Mouse (Mus musculus): Measurements from ENCODE around the gene Zbtb4.
"Not testable (repeated sequence)": the region's sequence is repeated elsewhere in the genome, so short reads cannot be mapped to it uniquely, and the experiment has no call there.

Zbtb4 gene

DNA sequence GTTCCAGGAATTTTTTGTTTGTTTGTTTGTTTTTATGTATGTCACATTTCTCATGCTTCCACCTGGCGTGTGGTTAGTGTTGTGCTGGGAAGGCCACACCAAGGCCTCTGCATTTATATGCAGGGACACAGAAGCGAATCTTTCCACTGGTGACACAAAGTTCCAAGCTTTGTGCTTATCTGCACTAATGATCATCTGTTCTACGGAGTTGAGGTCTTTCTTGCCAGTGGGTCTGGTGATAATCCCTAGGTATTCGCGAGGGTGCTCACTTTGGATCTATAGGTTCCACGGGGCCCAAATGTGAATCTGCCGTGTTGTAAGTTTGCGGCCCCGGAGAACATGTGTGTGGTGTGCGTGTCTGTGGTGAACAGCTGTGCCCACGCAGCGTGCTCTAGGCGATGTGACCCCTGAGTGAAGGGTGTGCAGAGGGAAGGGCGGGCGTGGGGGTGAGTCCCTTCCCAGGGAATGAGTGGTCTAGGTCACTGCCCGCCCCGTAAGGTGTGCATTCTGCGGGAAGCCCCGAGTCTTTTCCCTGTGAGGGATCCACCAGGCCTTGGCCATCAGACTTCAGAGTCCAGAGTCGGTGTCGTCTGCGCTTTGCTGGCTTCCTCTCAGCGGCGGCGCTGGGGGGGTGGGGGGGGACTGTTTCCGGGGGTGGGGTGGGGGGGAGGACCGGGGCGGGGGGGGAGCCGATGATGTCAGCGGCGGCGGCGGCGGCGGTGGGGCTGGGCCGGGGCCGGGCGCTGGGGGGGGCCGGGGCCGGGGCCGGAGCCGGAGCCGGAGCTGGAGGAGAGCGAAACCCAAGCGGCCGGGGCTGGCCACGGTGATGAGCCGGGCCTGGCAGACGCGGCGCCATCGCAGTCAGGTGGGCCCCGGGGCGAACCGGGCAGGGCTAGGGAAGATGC is at the start of gene Zbtb4:
TSS of gene Zbtb4 (plus strand) at position 692 of the 905 bp plus-strand sequence.
- peak; percentile 31 for DNase-seq (ENCODE audit: low spot score)

DNA sequence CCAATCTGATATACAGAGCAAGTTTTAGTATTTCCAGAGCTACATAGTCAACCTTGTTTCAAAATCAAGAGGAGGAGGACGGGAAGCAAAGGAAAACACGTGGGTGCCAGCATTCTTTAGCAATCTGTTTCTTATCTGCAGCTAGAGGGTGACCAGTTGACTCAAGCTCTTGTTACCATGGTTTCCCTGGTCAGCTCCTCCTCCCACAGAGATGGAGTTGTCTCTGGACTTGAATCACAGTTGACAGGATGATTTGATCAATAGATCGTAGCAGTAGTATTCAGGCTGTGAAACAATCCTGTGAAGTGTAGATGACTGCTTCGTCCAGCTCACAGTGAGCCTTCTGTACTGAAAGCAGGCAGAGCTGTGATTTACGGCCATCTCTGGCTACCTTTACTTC is 49.8 kb upstream of the Zbtb4 start:
- DNase-seq (ENCODE audit: low spot score) = peak; percentile 47

DNA sequence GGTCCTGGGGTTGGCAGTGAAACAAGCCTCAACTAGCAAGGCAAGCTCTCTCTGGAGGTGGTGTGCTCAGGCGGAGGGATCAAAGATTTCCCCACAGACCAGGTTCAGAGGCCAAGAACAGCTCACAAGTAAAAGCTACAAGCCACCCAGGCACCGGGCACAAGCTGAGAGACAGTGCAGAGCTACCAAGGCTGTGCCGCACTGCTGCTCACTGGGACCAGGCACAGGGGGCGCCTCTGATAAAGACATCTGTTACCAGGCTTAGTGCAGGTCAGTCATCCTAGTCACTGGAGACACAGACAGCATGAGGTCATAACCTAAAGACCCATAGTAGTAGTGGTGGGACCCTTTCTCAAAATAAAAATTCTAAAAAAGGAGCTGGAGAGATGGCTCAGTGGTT is 48.8 kb upstream of the Zbtb4 start:
- DNase-seq (ENCODE audit: low spot score) = no peak

DNA sequence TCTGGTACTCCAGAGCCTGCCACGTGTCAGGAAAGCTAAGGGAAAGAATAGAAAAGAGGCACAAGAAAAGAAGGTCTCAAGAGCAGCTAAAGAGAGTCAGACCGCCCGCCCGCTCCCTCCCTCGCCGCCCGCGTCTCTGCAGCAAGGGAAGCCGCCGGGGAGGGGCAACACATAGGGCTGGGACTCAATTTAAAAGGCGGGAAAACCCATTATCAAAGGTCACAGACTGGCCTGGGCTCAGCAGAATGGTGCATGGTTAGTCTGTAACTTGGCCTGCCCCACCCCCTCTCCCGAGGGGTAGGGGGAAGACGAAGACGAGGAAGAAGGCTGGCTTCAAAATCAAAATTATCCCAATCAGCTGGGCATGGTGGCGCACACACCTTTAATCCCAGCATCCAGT is 47.1 kb upstream of the Zbtb4 start:
- no peak for DNase-seq (ENCODE audit: low spot score)

DNA sequence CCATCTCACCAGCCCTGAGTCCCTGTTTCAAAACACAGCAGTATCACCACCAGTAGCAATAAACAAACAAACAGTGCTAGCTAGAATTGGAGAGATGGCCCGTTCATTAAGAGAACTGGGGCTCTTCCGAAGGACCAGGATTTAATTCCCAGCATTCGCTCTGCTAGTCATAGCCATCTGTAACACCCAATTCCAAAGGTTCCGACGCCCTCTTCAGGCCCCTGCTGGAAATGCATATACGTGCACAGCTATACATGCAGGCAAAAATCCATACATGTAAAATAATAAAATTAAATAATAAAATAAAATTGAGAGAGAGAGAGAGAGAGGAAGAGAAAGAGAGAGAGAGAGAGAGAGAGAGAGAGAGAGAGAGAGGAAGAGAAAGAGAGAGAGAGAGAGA is 46.3 kb upstream of the Zbtb4 start:
- DNase-seq (ENCODE audit: low spot score) = no peak

DNA sequence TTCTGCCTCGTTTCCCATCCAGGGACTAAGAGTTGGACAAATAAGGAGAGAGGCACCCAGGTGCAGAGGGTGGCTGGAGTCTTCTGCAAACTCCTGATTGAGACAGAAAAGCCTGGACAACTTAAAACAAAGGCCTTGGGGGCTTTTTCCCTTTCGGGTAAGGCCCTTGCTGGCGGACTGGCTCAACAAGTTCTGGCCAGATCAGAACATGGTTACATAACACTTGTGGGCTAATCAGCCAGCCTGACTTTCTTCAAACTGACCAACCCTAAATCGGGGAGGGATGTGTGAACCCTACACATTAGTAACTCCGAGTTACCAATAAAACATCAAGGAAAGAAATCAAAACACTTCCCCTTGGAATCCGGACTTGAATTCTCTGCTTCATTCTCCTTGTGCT is 44.9 kb upstream of the Zbtb4 start:
- peak; percentile 39 for DNase-seq (ENCODE audit: low spot score)

DNA sequence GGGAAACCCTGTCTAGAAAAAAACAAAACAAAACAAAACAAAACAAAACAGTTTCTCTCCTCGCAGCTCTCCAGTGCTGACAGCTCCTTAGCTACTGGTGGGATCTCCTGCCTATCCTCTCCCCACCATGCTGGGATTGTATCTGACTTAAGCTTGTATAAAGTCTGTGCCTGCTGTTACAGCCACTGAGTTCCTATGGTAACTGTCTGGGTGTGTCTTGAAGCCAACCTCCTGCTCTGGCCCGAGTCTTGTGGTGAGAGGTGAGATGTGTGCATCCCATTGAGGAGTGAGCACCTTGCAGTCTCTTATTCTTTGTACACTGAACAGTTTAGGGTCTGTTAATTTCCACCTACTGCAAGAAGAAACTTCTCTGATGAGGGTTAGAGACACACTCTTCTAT is 42.6 kb upstream of the Zbtb4 start:
- DNase-seq (ENCODE audit: low spot score) = no peak

DNA sequence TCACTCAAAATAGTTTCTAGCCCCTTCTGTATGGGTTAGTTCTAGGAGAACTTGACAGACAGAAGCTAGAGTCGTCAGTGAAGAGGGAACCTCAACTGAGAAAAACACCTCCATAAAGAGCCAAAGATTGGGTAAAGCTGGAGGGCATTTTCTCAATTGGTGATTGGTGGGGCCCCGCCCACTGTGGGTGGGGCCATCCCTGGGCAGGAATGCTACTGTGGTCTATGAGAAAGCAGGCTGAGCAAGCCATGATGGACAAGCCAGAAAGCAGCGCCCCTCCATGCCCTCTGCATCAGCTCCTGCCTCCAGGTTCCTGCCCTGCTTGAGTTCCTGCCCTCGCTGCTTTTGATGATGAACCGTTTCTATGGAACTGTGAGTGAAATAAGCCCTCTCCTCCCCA is 39.8 kb upstream of the Zbtb4 start:
- no peak for DNase-seq (ENCODE audit: low spot score)

DNA sequence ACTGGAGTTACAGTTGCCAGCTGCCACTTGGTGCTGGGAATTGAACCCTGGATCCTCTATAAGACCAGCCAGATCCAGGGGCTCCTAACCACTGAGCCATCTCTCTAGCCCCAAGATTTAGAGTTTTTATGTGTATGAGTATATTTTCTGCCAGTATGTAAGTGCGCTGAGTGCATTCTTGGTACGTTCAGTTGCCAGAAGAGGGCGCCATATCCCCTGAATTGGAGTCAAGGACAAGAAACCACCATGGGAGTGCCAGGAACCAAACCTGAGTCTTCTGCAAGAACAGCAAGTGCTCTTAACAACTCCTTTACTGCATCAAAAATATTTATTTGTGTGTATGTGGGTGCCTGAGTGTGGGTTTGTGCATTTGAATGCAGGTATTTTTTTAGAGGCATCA is 36.6 kb upstream of the Zbtb4 start:
- peak; percentile 63 for DNase-seq (ENCODE audit: low spot score)

DNA sequence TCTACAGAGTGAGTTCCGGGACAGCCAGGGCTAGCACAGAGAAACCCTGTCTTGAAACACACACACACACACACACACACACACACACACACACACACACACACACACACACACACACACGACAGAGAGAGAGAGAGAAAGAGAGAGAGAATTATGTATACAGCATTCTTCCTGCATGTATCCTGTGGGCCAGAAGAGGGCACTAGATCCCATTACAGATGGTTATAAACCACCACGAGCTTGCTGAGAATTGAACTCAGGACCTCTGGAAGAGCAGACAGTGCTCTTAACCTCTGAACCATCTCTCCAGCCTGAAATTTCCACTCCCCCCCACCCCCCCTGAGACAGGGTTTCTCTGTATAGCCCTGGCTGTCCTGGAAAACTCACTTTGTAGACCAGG is 34.3 kb upstream of the Zbtb4 start:
- not testable (repeated sequence) for DNase-seq (ENCODE audit: low spot score)

DNA sequence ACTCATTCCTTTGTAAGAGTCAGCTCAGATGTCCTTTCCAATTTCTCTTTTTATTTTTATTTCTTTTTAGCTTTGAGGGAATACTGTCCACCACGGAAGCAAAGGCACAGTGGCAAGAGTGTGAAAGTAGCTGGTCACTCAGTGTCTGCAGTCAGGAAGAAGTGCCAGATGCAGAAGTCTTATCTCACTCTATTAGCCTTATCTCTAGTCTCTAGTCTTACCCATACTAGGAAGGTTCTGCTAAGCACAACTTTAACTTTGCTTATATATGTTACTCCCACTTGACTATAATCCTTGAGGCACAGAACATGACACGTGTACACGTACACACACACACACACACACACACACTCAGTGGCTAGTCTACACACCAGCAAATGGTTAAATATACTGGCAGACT is 14.1 kb upstream of the Zbtb4 start:
- DNase-seq (ENCODE audit: low spot score) = no peak

DNA sequence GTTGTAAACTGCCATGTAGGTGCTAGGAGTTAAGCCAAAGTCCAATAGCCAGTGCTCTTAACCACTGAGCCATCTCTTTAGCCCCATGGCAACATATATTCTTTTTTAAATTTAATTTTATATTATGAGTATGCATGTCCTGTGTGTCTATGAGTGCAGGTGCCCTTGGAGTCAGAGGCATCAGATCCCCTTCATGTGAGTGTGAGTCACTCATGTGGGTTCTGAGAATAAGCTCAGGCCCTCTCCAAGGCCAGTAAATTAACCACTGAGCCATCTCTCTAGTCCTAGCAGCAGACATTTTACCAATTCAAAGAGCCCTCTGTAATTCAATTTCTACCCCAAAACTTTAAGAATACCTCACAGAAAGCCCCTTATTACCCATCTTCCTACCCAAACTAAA is 13.0 kb upstream of the Zbtb4 start:
- no peak for DNase-seq (ENCODE audit: low spot score)

DNA sequence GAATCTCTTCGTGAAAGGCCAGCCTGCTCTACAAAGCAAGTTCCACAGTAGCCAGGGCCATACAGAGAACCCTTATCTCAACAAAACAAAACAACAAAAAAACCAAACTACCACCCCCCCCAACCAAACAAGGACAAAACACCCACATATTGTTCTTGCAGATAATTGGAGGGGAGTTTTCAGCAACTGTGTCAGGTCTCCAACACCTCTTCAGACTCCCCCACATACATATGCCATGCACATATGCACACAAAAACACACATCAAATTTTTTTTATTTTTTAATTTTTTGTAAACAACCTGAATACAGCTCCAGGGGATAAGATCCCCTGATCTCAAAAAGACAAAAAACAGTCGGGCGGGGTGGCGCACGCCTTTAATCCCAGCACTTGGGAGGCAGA is 11.5 kb upstream of the Zbtb4 start:
- no peak for DNase-seq (ENCODE audit: low spot score)

DNA sequence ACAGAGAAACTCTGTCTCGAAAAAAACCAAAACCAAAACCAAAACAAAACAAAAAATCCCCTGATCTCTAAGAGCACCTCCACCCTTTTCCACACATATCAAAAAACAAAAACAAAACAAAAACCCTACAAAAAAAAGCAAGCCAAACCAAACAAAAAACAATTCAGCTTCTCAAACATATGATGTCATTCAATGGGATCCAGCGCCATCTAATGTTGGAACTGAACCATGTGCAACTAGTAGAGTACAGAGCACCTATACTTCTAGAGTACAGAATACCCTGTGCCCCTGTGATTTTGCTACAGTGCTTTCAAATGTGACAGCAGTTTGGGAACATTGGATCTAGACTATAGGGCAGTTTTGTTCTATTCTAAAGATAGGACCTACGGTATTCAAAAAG is 11.0 kb upstream of the Zbtb4 start:
- peak; percentile 39 for DNase-seq (ENCODE audit: low spot score)

DNA sequence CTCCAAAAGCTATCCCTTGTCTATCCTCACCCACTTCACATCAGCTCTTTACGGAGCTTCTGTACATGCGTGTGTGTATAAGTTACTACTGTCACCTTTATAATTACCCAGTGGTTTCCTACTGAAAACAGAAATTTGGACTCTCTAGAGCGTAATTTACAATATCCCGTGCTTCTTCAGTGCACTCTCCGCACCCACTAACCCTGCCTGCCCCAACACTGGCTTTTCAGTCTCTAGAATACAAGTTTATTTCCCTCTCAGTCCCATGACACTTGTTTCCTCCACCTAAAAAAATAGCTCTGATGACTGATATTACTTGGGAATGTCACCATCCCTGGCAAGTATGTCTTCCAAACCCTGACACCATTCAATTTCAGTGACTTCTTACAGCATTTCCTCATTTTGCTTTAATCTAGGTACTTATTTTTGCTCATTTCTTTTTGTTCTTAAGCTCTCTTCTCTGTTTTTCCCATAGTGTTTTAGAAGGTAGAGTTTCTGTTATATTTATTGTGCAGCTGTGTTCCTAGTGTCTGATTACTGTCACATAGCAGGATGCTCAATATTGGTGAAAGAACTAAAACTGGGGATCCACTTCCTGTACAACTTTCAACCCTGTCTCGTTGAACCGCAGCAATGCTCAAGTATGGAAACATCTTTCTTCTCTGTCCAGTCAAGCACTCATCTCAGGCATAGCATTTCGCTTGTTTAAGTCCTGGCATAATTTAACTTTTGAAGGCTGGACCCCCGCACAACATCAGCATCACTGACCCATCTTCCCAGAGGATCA is 8.2 kb upstream of the Zbtb4 start:
- DNase-seq (ENCODE audit: low spot score) = no peak

DNA sequence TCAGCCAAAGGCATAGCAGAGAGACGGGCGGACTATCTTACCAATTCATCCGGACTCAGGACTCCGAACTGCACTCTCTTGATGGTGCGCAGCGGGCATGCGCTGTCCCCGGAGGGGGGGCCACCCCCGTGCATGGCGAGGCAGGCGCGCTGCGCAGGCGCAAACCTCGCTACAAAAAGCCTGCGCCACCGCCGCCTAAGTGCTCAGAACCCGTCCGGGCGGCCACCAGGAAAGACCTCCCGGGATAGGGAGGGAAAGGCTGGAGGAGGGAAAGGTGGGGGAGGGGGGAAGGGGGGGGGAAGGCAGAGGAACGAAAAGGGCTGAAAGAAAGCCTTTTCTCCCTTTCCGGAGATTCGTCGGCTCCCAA is 7.6 kb upstream of the Zbtb4 start:
- DNase-seq (ENCODE audit: low spot score) = peak; percentile 96

DNA sequence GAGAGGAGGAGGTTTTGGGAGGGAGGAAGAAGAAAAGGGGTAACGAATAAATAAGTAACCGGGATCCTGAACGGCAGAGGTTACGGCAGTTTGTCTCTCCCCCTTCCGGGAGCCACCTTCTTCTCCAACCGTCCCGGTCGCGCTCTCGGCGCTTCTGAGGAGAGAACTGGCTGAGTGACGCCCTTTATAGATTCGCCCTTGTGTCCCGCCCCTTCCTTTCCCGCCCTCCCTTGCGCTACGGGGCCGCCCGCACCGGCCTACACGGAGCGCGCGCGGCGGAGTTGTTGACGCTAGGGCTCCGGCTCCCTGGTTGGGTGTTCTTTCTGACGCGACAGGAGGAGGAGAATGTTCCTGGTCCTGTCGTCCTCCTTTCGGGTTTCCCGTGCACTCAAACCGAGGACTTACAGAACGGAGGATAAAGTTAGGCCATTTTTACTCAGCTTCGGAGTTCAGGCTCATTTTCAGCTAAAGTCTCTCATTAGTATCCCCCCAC is 7.2 kb upstream of the Zbtb4 start, which contains the start of gene Polr2a:
TSS of gene Polr2a (minus strand) at position 160 of the 493 bp plus-strand sequence.
- peak; percentile 96 for DNase-seq (ENCODE audit: low spot score)

DNA sequence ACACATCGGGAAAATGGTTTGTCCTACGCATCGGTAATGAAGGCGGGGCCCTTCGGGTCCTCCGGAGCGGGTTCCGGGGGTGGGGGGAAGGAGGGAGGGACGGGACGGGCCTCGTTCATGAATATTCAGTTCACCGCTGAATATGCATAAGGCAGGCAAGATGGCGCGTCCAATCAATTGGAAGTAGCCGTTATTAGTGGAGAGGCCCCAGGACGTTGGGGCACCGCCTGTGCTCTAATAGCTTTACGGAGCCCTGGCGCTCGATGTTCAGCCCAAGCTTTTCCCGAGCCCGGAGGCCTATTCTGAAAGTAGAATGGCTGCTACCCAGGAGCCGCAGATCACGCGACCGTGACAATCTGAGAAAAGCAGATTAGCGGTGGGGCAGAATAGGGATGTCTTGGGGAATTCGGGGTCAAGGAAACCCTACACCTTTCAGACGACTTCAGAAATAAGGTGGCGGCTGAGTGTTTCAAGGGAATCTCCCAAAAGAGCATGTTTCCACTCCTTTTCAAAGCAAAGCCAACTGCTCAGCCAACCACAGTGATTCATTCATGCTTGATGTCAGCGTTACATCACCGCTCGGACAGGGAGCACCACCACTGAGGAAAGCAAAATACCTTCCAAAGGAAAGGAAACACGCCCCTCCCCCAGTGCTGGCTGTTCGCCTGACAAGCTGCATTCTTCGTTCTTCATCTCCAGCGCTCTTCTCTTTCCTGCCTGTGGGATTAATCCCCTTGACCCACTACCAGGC is 6.6 kb upstream of the Zbtb4 start:
- peak; percentile 88 for DNase-seq (ENCODE audit: low spot score)

DNA sequence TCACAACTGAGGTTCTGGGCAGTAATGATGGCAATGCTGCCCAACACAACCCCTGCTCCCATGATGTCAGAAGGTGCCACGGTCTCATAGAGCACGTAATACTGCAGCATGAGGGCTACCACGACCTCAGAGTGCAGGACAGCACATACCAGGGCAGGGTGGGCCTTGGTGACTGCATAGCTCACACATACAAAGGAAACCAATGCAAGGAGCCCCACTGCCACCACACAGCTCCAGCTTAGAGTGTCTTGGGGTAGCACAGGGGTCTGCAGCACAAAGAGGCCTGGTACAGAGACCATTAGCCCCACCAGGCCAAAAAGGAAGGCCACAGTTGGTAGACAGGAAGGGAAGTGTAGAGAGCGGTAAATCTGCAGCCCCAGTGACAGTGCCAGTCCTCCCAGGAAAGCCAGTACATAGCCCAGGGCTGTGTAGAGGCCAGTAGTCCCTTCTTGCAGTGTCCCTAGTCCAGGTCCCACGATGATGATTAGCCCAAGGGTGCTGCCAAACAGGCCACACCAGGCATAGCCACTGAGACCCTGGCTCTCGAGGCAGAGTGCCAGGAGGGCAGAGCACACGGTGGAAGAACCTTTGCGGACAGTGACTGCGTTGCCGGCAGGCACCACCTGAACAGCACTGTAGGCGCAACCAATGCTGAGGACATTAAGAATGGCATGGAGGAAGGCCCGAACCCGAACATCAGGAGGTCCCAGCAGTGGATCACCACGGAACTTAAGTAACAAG is 5.4 kb upstream of the Zbtb4 start:
- DNase-seq (ENCODE audit: low spot score) = no peak

DNA sequence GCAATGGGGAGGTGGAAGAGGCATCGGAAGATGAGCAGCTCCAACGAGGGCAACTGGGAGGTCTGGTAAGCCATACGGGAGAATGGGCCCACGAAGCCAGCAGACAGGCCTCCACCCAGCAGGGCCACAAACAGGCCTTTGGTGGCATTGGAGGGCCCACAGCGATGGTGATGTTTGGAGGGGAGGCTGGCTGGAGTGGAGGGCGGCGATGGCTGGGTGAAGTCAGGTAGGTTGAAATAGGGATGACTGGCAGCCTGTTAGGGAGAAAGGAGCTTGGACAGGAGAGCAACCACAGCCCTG is 4.9 kb upstream of the Zbtb4 start:
- DNase-seq (ENCODE audit: low spot score) = no peak

DNA sequence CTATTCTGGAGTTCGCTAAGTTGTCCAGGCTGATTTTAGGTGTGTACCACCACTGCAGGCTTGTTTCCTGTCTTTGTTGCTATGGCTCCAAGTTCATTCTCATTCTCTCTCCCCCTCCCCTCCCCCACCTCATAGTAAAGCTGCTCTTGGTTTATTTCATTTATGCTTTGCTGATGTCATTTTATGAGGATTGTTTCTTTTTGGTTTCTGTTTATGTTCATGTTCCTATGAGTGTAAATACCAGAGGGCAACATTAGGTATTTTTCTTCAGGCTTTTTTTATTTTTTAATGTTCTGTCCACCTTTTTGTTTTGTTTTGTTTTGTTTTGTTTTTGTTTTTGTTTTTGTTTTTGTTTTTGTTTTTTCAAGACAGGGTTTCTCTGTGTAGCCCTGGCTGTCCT is 3.8 kb upstream of the Zbtb4 start, which contains the start of gene Slc35g3:
TSS of gene Slc35g3 (minus strand) at position 101 of the 400 bp plus-strand sequence.
- DNase-seq (ENCODE audit: low spot score) = no peak

DNA sequence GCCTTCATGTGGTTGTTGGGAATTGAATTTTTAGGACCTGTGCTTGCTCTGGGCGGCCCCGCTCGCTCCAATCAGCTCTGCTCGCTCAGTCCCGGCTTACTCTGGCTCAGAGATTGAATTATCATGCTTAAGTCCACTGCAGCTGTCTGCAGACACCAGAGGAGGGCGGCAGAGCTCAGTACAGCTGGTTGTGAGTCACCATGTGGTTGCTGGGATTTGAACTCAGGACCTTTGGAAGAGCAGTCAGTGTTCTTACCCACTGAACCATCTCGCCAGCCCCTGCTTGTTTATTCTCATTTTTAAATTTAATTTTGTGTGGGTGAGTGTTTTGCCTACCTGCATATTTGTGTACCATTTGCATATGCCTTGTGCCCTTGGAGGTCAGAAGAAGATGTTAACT is 2.2 kb upstream of the Zbtb4 start:
- DNase-seq (ENCODE audit: low spot score) = no peak
